Mouse (Mus musculus) embryo, embryonic 10.5 days (tissue): Measurements from ENCODE around the gene Dbnl.
A peak's percentile ranks its signal among the peaks of the same experiment; 100 is the strongest.

Experiments used
- DNase-seq: peaks from one replicate; pipeline ENCODE4 v3.0.0-alpha.2; 2015; ENCODE audit warnings: low spot score

Gene Dbnl

GRCm38 (mm10) chr11:5837251-5838246 is 49.3 kb downstream of the Dbnl start, which contains the start of gene Polm:
TSS of gene Polm (minus strand) at chr11:5838016.
- peak; percentile 98 for DNase-seq

DNA sequence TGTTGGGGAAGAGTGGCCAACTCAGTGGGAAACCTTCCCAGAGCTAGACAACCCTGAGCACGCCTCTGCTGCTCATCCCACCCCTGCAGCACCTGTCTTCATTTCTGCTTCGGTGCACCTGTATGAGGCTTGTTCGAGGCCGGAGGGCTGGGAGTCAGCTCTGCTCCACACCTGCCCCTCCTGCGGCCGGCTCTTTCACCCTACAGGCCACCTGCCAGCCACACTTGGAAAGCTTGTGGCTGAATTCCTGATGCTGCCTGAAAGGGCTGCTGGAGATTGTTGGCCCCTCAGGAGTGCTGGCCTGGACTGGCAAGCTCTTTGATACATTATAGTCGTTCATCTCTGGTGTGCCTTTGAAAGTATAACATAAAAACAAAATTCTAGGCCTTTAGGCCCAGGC is 52.1 kb downstream of the Dbnl start:
- DNase-seq: no peak

DNA sequence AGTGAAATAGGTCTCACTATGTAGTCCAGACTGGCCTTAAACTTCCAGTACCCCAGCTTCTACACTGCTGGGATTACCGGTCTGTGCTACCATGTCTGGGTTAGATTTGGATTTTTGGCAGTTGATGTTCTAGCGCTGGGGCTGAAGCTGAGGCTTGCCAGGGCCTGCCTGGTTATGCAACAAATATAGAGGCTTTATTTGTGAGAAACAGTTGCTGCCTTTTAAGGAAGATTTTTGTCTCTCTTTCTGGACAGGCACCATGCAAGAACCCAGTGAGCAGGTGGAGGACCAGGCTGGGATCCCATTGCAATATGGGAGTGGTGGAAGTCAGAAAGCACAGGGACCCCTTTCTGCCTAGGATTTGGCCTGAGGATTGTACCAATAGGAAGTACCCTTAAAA is 53.5 kb downstream of the Dbnl start:
- no peak for DNase-seq

GRCm38 (mm10) chr11:5843131-5843530 is 54.8 kb downstream of the Dbnl start:
- DNase-seq: no peak

DNA sequence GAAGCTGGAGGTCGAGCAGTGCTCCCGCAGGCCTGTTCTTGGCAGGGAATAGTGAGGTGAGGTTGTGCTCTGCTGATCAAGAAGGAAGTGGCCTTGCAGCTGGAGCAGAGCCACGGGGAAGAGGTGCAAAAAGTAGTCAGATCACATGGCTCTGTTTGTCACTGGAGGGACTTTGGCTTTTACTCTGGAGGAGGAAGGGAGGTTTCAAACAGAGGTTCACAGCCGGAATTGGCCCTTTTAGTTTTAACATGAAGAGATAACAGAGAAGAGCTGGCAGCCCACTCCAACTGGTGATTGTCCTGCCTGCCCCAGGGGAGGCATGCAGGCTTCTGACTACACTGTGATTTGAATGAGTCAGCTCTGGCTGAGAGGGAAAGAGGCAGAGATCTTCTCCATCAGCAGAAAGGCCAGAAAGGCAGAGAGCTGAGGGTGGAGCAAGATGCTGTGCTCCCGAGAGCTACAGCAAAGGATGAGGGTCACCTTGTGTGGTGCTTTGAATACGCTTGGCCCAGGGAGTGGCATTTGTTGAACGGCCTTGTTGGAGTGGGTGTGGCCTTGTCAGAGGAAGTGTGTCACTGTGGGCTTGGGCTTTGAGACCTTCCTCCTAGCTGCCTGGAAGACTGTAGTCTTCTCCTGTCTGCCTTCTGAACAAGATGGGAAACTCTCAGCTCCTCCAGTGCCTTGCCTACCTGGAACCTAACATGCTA is 58.5 kb downstream of the Dbnl start:
- no peak for DNase-seq

DNA sequence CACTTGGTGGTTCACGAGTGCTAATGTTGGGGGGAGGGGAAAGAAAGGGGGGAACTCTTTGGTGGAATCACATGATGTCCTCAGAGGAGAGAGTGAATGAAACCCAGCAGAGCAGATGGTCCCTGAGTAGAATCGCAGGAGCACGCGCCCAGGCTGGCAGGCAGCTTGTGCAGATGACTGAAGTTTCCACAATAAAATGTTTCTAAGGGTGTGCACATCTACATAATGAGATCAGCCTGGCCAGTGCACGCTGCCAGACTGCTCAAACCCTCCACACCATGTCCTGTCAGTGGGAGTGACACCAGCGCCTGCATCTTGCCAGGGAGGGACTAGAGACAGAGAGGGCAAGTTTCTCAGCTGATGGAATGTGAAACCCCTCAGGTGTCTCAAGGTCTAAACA is 60.5 kb downstream of the Dbnl start:
- DNase-seq: no peak

GRCm38 (mm10) chr11:5849316-5849715 is 61.0 kb downstream of the Dbnl start:
- no peak for DNase-seq

DNA sequence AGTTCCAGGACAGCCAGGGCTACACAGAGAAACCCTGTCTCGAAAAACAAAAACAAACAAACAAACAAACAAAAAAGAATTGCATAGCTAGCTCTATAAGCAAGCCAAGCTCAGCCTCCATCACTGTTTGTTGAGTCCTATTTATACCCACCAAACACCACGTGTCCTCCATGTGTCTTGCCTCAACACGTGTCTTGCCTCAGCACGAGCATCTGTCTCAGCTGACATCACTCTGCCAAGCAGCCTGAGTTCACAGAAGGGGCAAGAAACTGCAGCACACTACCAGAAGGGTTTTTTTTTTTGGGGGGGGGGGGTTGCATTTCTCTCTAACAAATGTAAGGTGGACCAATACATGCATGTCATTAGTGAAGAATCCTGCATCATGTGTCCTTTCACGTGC is 62.2 kb downstream of the Dbnl start:
- DNase-seq: no peak
